Mouse (Mus musculus) testis, adult 2 months (tissue): Measurements from ENCODE around the gene Mettl21a.

Source experiments
- CTCF ChIP-seq: fragments of 200-500 bp; IDR thresholded peaks from 2 replicates; pipeline ENCODE4 v1.5.1; 2012; ENCODE audit warnings: low read depth, mild to moderate bottlenecking, inconsistent platforms, low read length, moderate library complexity; ENCODE audit not compliant: control insufficient read depth, insufficient read depth, insufficient replicate concordance
- POLR2A ChIP-seq: fragments of 200-500 bp; IDR thresholded peaks from 2 replicates; pipeline ENCODE4 v1.6.1; 2012; ENCODE audit warnings: low read depth, mild to moderate bottlenecking, inconsistent platforms, low read length, moderate library complexity; ENCODE audit not compliant: control insufficient read depth

DNA sequence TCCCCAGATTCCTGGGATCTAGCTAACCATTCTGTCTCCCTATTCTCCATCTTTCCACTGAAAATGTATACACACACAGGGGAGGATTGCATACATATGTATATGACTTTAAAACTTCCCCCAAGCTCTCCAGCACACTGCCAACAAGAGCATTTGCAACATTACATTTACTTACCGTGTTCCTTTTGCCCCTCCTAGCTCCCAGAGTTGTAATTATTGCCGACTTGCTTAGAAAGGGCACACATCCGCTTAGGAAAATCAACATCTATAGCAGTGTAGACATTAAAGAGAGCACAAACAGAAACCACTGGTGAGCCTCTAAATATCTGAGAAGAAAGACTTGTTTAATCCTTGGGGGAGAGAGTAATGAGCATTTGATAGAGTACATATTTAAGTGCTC lies 1.2 kb upstream of the Mettl21a start:
- TF ChIP-seq CTCF (no peak), POLR2A (no peak)
